Mouse (Mus musculus) cerebellum, adult (tissue): ENCODE measurements around the gene Cers2.
A peak's percentile ranks its signal among the peaks of the same experiment; 100 is the strongest.
"Not testable (repeated sequence)": the region's sequence is repeated elsewhere in the genome, so short reads cannot be mapped to it uniquely, and the experiment has no call there.

ENCODE experiments used
- ATAC-seq: cut with Nextera tagmentation; 2 replicates; pipeline ENCODE4 v1.9.2; 2017; ENCODE audit warnings: mild to moderate bottlenecking, moderate library complexity, mixed read lengths; ENCODE audit not compliant: insufficient number of reproducible peaks, low FRiP score, low TSS enrichment

Gene Cers2

GRCm38 (mm10) chr3:95315844-95316550 is 1.4 kb downstream of the Cers2 start:
- no peak for ATAC-seq

DNA sequence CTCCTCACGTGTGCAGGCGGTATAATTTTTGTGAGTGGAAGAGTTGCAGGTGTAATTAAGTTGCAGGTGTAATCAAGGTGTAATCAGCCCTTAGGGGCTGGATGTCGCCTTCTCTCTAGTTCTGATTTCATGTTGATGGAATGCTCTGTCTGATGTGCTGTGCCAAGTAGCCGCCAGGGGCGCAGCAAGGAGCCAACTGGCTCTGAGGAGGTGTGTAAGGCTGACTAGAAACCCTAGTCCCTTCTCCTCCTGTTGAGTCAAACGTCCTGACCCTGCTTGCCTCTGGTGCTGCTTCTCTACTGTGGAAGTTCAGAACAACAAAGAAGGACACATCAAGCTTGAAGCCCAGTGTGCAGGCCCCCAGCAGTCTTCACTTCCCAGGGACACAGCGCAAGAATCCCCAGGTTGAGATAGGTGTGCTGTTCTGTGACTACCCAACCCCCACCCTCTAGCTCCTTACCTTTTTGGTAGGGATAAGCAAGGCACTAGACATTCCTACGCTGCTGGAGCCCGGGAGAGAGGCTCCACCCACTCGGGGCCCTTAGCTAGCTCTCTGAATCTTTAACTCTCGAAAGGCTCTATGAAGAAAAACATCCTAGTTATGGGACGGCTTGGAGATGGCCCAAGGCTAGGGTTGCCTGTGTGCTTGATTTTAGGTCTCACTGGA is 3.0 kb downstream of the Cers2 start:
- no peak; the same call in 1 of the 2 replicates for ATAC-seq

GRCm38 (mm10) chr3:95318548-95318947 is 4.0 kb downstream of the Cers2 start:
- ATAC-seq, result no peak

DNA sequence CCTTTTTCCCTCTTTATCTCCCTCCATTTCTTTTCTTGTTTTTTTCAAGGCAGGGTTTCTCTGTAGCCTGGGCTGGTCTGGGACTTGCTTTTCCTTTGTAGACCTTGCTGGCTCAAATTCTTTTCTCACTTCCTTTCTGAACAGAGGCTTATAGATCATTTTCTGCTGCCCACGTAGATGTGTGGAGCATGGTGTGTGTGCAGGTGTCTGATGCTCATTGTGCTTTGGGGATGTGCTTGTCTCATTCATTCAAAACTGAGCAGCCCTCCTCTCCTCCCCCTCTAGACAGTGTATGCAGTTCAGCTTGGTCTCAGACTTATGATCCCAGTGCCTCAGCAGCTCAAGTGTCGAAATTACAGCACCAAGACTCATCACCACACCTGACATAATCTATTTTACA is 4.5 kb downstream of the Cers2 start:
- no peak for ATAC-seq

- no peak for ATAC-seq
Observed at GRCm38 (mm10) chr3:95319701-95320625, 5.4 kb downstream of the Cers2 start.

DNA sequence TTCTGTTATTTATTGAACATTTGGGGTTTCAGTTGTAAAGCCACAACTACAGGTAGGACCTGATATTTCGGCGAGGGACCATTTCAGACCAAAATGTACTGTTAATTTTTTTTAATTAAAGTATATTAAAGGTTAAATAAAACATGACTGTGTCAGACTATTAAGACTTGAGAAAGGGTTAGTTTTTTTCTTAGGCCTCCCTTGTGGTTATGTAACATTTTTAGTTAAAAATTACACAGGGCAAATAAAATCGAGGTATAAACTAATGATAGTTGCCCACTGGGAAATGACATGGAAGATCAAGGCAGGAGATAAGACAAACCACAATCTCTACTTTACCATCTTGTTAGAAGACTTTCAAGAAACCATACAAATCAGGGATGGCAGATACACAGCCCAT is 8.8 kb downstream of the Cers2 start:
- no peak for ATAC-seq

- no peak for ATAC-seq
Observed at GRCm38 (mm10) chr3:95324454-95325144, 10.0 kb downstream of the Cers2 start.

GRCm38 (mm10) chr3:95328803-95329404 is 14.3 kb downstream of the Cers2 start:
- ATAC-seq, result no peak

- ATAC-seq, result no peak
Observed at GRCm38 (mm10) chr3:95331528-95331927, 16.9 kb downstream of the Cers2 start.

DNA sequence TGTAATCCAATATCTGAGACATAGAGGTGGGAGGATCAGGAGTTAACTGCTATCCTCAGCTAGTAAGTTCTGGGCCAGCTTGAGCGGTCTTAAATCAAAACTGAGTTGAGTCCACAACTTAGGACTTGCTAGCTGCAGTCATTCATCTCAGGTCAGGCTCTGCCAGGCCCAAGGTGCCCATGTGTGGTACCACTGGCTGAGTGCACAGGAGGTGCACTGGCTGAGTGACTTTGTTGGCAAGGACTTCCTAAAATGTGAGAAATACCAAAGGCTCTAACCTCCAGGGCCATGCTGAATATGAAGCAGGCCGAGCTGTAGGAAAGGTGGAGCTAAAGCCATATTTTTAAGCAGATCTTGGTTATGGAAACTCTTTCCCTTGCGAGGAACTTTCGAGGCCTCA is 22.8 kb downstream of the Cers2 start:
- no peak for ATAC-seq

DNA sequence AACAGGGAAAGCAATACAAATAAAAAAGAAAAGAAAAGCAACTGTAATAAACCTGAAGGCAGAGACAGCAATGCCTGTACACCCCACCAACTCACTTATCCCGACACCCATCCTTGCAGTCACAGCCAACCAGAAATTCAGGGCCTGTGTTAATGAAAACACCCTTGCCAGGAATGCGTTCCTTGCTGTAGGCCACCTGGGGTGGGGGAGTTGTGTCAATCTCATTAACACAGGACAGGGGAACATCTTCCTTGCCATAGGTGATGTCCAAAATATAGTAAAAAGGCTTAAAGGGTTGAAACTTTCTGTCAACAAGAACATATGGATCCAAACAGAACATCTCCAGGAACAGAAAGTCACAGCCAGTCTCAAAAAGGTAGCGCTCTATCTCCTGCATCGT is 23.7 kb downstream of the Cers2 start:
- no peak for ATAC-seq

DNA sequence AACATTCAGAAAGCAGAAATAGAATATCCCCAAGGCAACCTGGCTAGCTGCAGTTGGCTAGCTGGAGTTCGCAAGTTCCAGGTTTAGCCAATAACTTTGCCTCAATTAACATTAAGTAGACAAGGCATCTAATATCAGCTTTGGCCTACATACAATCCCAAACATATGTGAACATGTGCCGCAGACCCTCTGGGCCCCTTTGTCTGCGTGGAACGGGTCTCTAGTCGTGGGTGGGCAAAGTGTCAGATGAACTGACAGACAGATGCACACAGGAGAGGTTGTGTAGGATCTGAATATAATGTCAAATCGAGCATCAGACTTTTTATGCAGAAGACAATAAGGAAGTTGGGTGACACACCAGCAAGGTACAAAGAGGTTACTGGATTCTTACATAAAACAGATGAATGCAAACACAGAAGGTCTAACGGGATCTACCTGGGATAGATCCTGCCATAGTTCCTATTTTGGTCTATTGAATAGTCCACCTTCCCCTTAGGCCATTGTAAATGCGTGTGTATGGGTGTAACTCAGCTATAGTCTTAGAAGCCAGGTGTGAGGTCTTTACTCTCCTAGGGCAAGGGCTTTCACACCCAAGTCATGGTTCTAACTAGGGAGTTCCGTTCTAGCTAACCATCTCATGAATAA is 28.9 kb downstream of the Cers2 start:
- ATAC-seq, result not testable (repeated sequence)

- ATAC-seq, result no peak
Observed at GRCm38 (mm10) chr3:95346454-95346853, 31.9 kb downstream of the Cers2 start.

- ATAC-seq, result not testable (repeated sequence)
Observed at GRCm38 (mm10) chr3:95348343-95348742, 33.8 kb downstream of the Cers2 start.

DNA sequence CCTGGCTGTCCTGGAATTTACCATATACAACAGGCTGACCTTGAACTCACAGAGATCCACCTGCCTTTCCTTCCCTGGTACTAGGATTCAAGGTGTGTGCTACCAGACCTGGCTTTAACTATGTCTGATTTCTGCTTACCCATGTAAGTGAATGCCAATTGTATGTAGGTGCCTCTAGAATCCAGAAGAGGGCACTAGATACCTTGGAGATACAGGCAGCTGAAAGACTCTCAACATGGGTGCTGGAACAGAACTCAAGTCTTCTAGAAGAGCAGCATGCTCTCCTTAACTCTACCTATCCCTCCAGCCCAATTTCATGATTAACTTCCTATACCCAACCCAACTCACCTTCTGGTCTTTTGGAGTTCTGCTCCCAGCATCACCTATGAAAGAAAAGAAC is 34.9 kb downstream of the Cers2 start:
- ATAC-seq, result no peak

DNA sequence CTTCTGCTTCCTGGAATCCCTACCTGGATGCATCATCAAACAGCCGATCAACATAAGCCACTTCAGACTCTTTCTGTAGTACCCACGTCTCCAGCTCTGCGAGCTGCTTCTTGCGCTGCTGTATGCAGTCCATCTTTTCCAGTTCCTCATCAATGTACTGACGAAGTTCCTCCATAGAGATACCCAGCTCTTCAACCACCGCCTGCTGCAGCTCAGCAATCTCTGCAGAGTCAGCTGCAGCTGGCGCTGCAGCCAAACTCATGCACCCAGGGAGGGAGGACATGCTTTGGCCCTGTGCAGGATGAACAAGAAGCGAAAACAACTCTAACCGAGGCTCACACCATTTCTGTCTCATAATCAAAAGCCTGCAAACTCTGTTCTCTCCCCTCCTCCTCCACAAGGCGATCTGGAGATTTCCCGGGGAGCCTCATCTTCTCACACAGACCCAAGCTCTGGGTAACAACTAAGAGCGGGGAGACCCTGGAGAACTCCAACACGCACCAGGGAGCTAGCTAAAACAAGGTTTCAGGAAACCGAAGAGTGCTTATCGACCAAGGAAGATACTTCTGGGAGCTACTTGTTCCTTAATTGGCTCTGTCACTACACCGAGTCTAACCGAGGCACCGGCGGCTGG is 41.4 kb downstream of the Cers2 start:
- not testable (repeated sequence) for ATAC-seq

DNA sequence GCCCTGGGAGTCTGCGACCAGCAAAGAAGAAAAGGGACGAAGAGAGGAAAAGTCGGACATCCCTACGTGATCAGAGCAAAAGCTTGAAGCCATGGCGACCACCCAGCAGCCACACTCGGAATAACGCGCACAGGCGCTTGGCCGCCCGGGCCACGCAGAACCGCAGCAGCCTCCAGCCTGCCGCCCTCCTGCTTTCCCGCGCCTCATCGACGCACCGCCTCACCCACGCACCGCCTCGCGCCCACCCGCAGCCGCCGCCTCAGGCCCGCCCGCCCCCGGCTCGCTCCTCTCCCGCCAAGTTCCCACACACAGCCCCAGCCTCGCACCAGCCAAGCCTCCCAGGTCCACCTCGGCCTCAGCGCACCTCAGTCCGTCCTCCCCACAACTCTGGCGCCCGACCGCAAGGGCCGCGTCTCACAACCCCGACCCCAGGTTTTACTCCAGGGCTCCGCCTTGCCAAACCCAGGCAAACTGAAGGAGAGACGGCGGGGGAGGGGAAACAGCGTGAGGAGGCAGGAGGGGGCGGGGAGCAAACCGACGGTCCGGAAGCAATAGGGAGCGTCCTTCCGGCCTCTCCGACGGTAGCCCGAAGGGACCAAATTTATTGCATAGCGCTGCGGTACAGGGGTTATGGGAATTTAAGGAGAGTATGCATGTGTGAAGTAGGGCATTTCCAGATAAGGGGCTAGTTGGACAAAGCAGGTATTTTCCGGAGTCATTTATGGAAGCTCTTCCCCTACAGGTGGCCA is 42.3 kb downstream of the Cers2 start, which contains the start of gene Setdb1:
Gene Setdb1, minus strand, starts transcription at position 502 of the 749 bp plus-strand sequence.
- ATAC-seq, result peak; percentile 72; the same call in 1 of the 2 replicates

- ATAC-seq, result no peak
Observed at GRCm38 (mm10) chr3:95357746-95358145, 43.2 kb downstream of the Cers2 start.
